Mouse (Mus musculus): Measurements from ENCODE around the gene Rps25. TPM values are rescaled to one million over a fixed set of nuclear protein-coding genes. Genes with fewer than 3 reads are reported as not detected.
"Not testable (repeated sequence)": the region's sequence is repeated elsewhere in the genome, so short reads cannot be mapped to it uniquely, and the experiment has no call there.

Gene Rps25
- polyA plus RNA-seq (2015; fragmentation: Nextera tagmentation; extraction: Ambion mirVana), result 1,334 and 1,353 TPM in 2 replicates

GRCm38 (mm10) chr9:44406906-44407751, at the start of gene Rps25, which contains the start of gene Trappc4:
Rps25 (plus strand) TSS chr9:44407139.
Trappc4 (minus strand) TSS chr9:44407600.
- Histone ChIP-seq H3K4me2 (replicated peaks) (peak within 1 kb of the TSS; percentile 81), H3K9me3 (no peaks in the 10 kb centered on the region), H3K9ac (replicated peaks) (peak within 1 kb of the TSS; percentile 84), H3K4me1 (replicated peaks) (peaks cover 41% of the 10 kb centered on the region), H3K4me3 (replicated peaks) (peak within 1 kb of the TSS; percentile 75), H3K27me3 (no peaks in the 10 kb centered on the region), H3K27ac (peak within 1 kb of the TSS; percentile 94), H3K36me3 (peaks cover 67% of the 10 kb centered on the region)
- under 1% methylated on average over 51 of the region's 51 CpGs for WGBS
- ATAC-seq, result peak; percentile 98

- H3K27ac ChIP-seq, result no peak overlapping the region
- H3K4me3 ChIP-seq (replicated peaks), result no peak overlapping the region
- no peaks in the 10 kb centered on the region for H3K9me3 ChIP-seq
- peaks cover 14% of the 10 kb centered on the region for H3K4me1 ChIP-seq (replicated peaks)
- no peak overlapping the region for H3K4me2 ChIP-seq (replicated peaks)
- WGBS, result 81% methylated on average over 4 of the region's 4 CpGs
- peaks cover 72% of the 10 kb centered on the region for H3K36me3 ChIP-seq
- no peak overlapping the region for H3K9ac ChIP-seq (replicated peaks)
- no peaks in the 10 kb centered on the region for H3K27me3 ChIP-seq
- no peak for ATAC-seq
Measured at GRCm38 (mm10) chr9:44357207-44357606, 49.7 kb upstream of the Rps25 start.

GRCm38 (mm10) chr9:44361190-44361917, 45.6 kb upstream of the Rps25 start, which contains the start of gene Vps11:
Vps11 (minus strand) TSS chr9:44361670.
- H3K9me3 ChIP-seq, result no peaks in the 10 kb centered on the region
- WGBS, result 1% methylated on average over 44 of the region's 44 CpGs
- H3K27ac ChIP-seq, result peak within 1 kb of the TSS; percentile 72
- H3K9ac ChIP-seq (replicated peaks), result peak within 1 kb of the TSS; percentile 93
- peaks cover 31% of the 10 kb centered on the region for H3K36me3 ChIP-seq
- peak within 1 kb of the TSS; percentile 96 for H3K4me3 ChIP-seq (replicated peaks)
- peak within 1 kb of the TSS; percentile 82 for H3K4me2 ChIP-seq (replicated peaks)
- ATAC-seq, result peak; percentile 96
- H3K27me3 ChIP-seq, result no peaks in the 10 kb centered on the region
- H3K4me1 ChIP-seq (replicated peaks), result peaks cover 14% of the 10 kb centered on the region

- peak overlapping the region; percentile 72; the same call in 1 of the 2 replicates for H3K27ac ChIP-seq
Measured at GRCm38 (mm10) chr9:44361931-44362330, 45.0 kb upstream of the Rps25 start.

GRCm38 (mm10) chr9:44364480-44364879, 42.5 kb upstream of the Rps25 start:
- 63% methylated on average over 3 of the region's 3 CpGs for WGBS
- Histone ChIP-seq H3K4me3 (replicated peaks) (no peak overlapping the region), H3K27me3 (no peaks in the 10 kb centered on the region), H3K9ac (replicated peaks) (no peak overlapping the region), H3K4me1 (replicated peaks) (peaks cover 11% of the 10 kb centered on the region), H3K27ac (no peak overlapping the region), H3K4me2 (replicated peaks) (no peak overlapping the region), H3K9me3 (no peaks in the 10 kb centered on the region), H3K36me3 (peaks cover 5% of the 10 kb centered on the region)
- ATAC-seq, result no peak

More at GRCm38 (mm10) chr9:44361931-44362330, 45.0 kb upstream of the Rps25 start:
- H3K9me3 ChIP-seq, H3K27me3 ChIP-seq: not testable (repeated sequence)
- peak; percentile 59 for ATAC-seq
- H3K4me3 ChIP-seq (replicated peaks), result peak overlapping the region; percentile 96
- peaks cover 13% of the 10 kb centered on the region for H3K4me1 ChIP-seq (replicated peaks)
- WGBS, result 42% methylated on average over 4 of the region's 4 CpGs
- peaks cover 25% of the 10 kb centered on the region for H3K36me3 ChIP-seq
- H3K9ac ChIP-seq (replicated peaks), result 0 out of 2 replicates have a peak overlapping the region, but pooled peaks have one; percentile 93
- peak overlapping the region; percentile 82 for H3K4me2 ChIP-seq (replicated peaks)

- Histone ChIP-seq H3K27me3 (no peaks in the 10 kb centered on the region), H3K27ac (no peak overlapping the region), H3K36me3 (no peaks in the 10 kb centered on the region), H3K9me3 (no peaks in the 10 kb centered on the region), H3K4me3 (replicated peaks) (no peak overlapping the region), H3K9ac (replicated peaks) (no peak overlapping the region), H3K4me1 (replicated peaks) (peaks cover 7% of the 10 kb centered on the region), H3K4me2 (replicated peaks) (no peak overlapping the region)
- no peak for ATAC-seq
Measured at GRCm38 (mm10) chr9:44373386-44373785, 33.6 kb upstream of the Rps25 start.

- no peaks in the 10 kb centered on the region for H3K9me3 ChIP-seq
- ATAC-seq, result no peak
- H3K4me1 ChIP-seq (replicated peaks), result peaks cover 24% of the 10 kb centered on the region
- H3K4me2 ChIP-seq (replicated peaks), result no peak overlapping the region
- H3K27ac ChIP-seq, result no peak overlapping the region
- H3K4me3 ChIP-seq (replicated peaks), result no peak overlapping the region
- peaks cover 4% of the 10 kb centered on the region for H3K36me3 ChIP-seq
- 95% methylated on average over 6 of the region's 6 CpGs for WGBS
- H3K9ac ChIP-seq (replicated peaks), result no peak overlapping the region
- H3K27me3 ChIP-seq, result no peaks in the 10 kb centered on the region
Measured at GRCm38 (mm10) chr9:44376141-44376540, 30.8 kb upstream of the Rps25 start.

GRCm38 (mm10) chr9:44377335-44377734, 29.6 kb upstream of the Rps25 start:
- not testable (repeated sequence) for H3K4me3 ChIP-seq (replicated peaks); H3K9ac ChIP-seq (replicated peaks); H3K9me3 ChIP-seq; H3K27ac ChIP-seq; H3K27me3 ChIP-seq; H3K4me2 ChIP-seq (replicated peaks); ATAC-seq
- H3K36me3 ChIP-seq, result peaks cover 16% of the 10 kb centered on the region
- WGBS, result 92% methylated on average over 2 of the region's 2 CpGs
- H3K4me1 ChIP-seq (replicated peaks), result peaks cover 29% of the 10 kb centered on the region

- 92% methylated on average over 5 of the region's 5 CpGs for WGBS
- Histone ChIP-seq H3K27ac (peak overlapping the region; percentile 87), H3K9me3 (no peaks in the 10 kb centered on the region), H3K4me2 (replicated peaks) (peak overlapping the region; percentile 68), H3K4me3 (replicated peaks) (peak overlapping the region; percentile 93), H3K36me3 (peaks cover 25% of the 10 kb centered on the region), H3K4me1 (replicated peaks) (peaks cover 29% of the 10 kb centered on the region), H3K27me3 (no peaks in the 10 kb centered on the region), H3K9ac (replicated peaks) (peak overlapping the region; percentile 68)
- no peak for ATAC-seq
Measured at GRCm38 (mm10) chr9:44378153-44378730, 28.7 kb upstream of the Rps25 start.

GRCm38 (mm10) chr9:44379054-44379834, 27.7 kb upstream of the Rps25 start, which contains the start of gene Hyou1:
Hyou1 (plus strand) TSS chr9:44379490.
- peaks cover 29% of the 10 kb centered on the region for H3K4me1 ChIP-seq (replicated peaks)
- peaks cover 35% of the 10 kb centered on the region for H3K36me3 ChIP-seq
- peak within 1 kb of the TSS; percentile 86 for H3K4me2 ChIP-seq (replicated peaks)
- H3K4me3 ChIP-seq (replicated peaks), result peak within 1 kb of the TSS; percentile 93
- no peaks in the 10 kb centered on the region for H3K9me3 ChIP-seq
- WGBS, result under 1% methylated on average over 78 of the region's 83 CpGs
- no peaks in the 10 kb centered on the region for H3K27me3 ChIP-seq
- H3K27ac ChIP-seq, result peak within 1 kb of the TSS; percentile 88
- ATAC-seq, result peak; percentile 98
- H3K9ac ChIP-seq (replicated peaks), result peak within 1 kb of the TSS; percentile 95

- 12% methylated on average over 15 of the region's 15 CpGs for WGBS
- H3K27me3 ChIP-seq, result no peaks in the 10 kb centered on the region
- H3K9ac ChIP-seq (replicated peaks), result peak overlapping the region; percentile 95
- H3K4me2 ChIP-seq (replicated peaks), result peak overlapping the region; percentile 86
- H3K9me3 ChIP-seq, result no peaks in the 10 kb centered on the region
- H3K4me3 ChIP-seq (replicated peaks), result peak overlapping the region; percentile 93
- peak overlapping the region; percentile 88 for H3K27ac ChIP-seq
- ATAC-seq, result peak; percentile 53
- H3K4me1 ChIP-seq (replicated peaks), result peaks cover 29% of the 10 kb centered on the region
- peaks cover 41% of the 10 kb centered on the region for H3K36me3 ChIP-seq
Measured at GRCm38 (mm10) chr9:44379862-44380261, 27.1 kb upstream of the Rps25 start.

All from midbrain, embryonic 13.5 days (tissue).